Mouse (Mus musculus): ENCODE data around the gene Selplg.

DNA sequence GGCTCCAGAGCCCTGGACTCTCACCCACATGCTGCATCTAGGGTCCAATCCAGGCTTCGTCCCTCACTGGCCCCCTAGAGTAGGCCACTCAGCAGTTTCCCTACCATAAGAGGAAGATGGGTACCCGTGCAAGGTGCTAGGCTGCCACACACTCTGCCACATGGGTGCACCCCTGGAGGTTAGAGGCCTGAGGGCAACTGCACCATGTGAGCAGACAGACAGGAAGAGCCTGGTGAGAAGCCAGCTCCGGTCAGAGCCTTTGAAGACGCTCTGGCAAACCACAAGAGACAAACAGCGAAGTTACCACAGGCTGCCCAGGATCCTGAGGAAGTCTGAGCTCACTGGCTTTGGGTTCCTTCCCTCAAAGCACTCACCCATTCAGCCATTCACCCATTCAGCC is 45.5 kb downstream of the Selplg start:
- TF ChIP-seq POLR2A (IDR thresholded peaks at IDR 0.05; ENCODE audit: insufficient read depth, low read depth, low read length) (no peak), CTCF (IDR thresholded peaks at IDR 0.05) (no peak)

All from heart, adult 2 months (tissue).